In genomic region chr10:93062395-93062794, GRCm38 (mm10) we compare ENCODE assay signal across 21 mouse cellular contexts. TPM values are rescaled to one million over a fixed set of nuclear protein-coding genes. Genes with fewer than 3 reads are reported as not detected.
"Had no signal": no experiment of that assay in that cellular context is flagged by ENCODE, and none has a peak within 500 bp of the region (broad histone marks: within the 10 kb centered on the region; RNA-seq: fewer than 3 reads in every experiment).

No protein-coding gene starts in this region.

- H3K36me3 ChIP-seq: kidney, embryonic 15.5 days; limb, embryonic 12.5 days; limb, embryonic 15.5 days; midbrain, embryonic 12.5 days; midbrain, embryonic 15.5 days; neural tube, embryonic 12.5 days; neural tube, embryonic 15.5 days had no signal

- H3K4me3 ChIP-seq: kidney, embryonic 15.5 days; limb, embryonic 12.5 days; limb, embryonic 15.5 days; midbrain, embryonic 12.5 days; midbrain, embryonic 15.5 days; neural tube, embryonic 12.5 days; neural tube, embryonic 15.5 days had no signal

- H3K9me3 ChIP-seq: kidney, embryonic 15.5 days; limb, embryonic 12.5 days; limb, embryonic 15.5 days; midbrain, embryonic 12.5 days; midbrain, embryonic 15.5 days; neural tube, embryonic 12.5 days; neural tube, embryonic 15.5 days had no signal

- H3K27me3 ChIP-seq: kidney, embryonic 15.5 days; limb, embryonic 12.5 days; limb, embryonic 15.5 days; midbrain, embryonic 12.5 days; midbrain, embryonic 15.5 days; neural tube, embryonic 12.5 days; neural tube, embryonic 15.5 days had no signal

- H3K27ac ChIP-seq: kidney, embryonic 15.5 days; limb, embryonic 12.5 days; limb, embryonic 15.5 days; liver, embryonic 14.5 days; macrophage; midbrain, embryonic 12.5 days; midbrain, embryonic 15.5 days; neural tube, embryonic 12.5 days; neural tube, embryonic 15.5 days; stomach, postnatal 0 days had no signal

- ATAC-seq: liver, postnatal 0 days; lung, postnatal 0 days; midbrain, embryonic 15.5 days had no signal

- H3K4me2 ChIP-seq: kidney, embryonic 15.5 days; limb, embryonic 12.5 days; limb, embryonic 15.5 days; liver, embryonic 11.5 days; lung, embryonic 14.5 days; midbrain, embryonic 12.5 days; midbrain, embryonic 15.5 days; neural tube, embryonic 12.5 days; neural tube, embryonic 15.5 days had no signal

- DNase-seq: left cerebral cortex, postnatal 4 days; liver, postnatal 0 days; lung, embryonic 14.5 days; right cerebral cortex, adult 18-20 months; right cerebral cortex, postnatal 14 days; right cerebral cortex, postnatal 4 days; thymus, adult 2 months; thymus, postnatal 14 days; thymus, postnatal 4 days had no signal

- H3K9ac ChIP-seq: kidney, embryonic 15.5 days; limb, embryonic 12.5 days; limb, embryonic 15.5 days; liver, embryonic 14.5 days; liver, postnatal 0 days; lung, embryonic 14.5 days; midbrain, embryonic 12.5 days; midbrain, embryonic 15.5 days; neural tube, embryonic 12.5 days; neural tube, embryonic 15.5 days had no signal

- H3K4me1 ChIP-seq: kidney, embryonic 15.5 days; limb, embryonic 12.5 days; limb, embryonic 15.5 days; midbrain, embryonic 12.5 days; midbrain, embryonic 15.5 days; neural tube, embryonic 15.5 days had no signal

RNA-seq across cellular contexts. Expression of gene Cfap54, which starts 19.0 kb away (rescaled TPM):
- polyA plus RNA-seq: macrophage; stomach, postnatal 0 days had no signal
